Mouse (Mus musculus) CD8-positive naive resting alpha-beta T cell, adult 2 months (primary cell): ENCODE measurements around the gene Pycr2.
"Not testable (repeated sequence)": the region's sequence is repeated elsewhere in the genome, so short reads cannot be mapped to it uniquely, and the experiment has no call there.

ENCODE experiments used
- DNase-seq, 2 experiments: peaks; one replicate each; pipeline ENCODE4 v3.0.0; 2022; ENCODE audit warnings: low read depth in 2 of 2, low spot score in 2 of 2

The Pycr2 gene

GRCm38 (mm10) chr1:180938781-180939180 is 34.7 kb downstream of the Pycr2 start:
- DNase-seq, result not testable (repeated sequence)

GRCm38 (mm10) chr1:180940776-180941460 is 36.8 kb downstream of the Pycr2 start:
- DNase-seq, result no peak

GRCm38 (mm10) chr1:180941726-180942125 is 37.6 kb downstream of the Pycr2 start:
- DNase-seq, result no peak

- DNase-seq, result peak; percentile 56 to 67
Measured at GRCm38 (mm10) chr1:180942166-180943031, 38.3 kb downstream of the Pycr2 start, which contains the start of gene Tmem63a. Tmem63a (plus strand) TSS chr1:180942344.

GRCm38 (mm10) chr1:180943032-180943644 is 39.0 kb downstream of the Pycr2 start:
- no peak for DNase-seq

- DNase-seq, result no peak
Measured at GRCm38 (mm10) chr1:180943896-180944295, 39.8 kb downstream of the Pycr2 start.

- no peak for DNase-seq
Measured at GRCm38 (mm10) chr1:180944553-180944952, 40.5 kb downstream of the Pycr2 start.

GRCm38 (mm10) chr1:180945001-180945980 is 41.2 kb downstream of the Pycr2 start:
- DNase-seq, result no peak

- DNase-seq, result no peak
Measured at GRCm38 (mm10) chr1:180946448-180946847, 42.4 kb downstream of the Pycr2 start.

GRCm38 (mm10) chr1:180952085-180952746 is 48.1 kb downstream of the Pycr2 start:
- DNase-seq, result no peak

- DNase-seq, result no peak
Measured at GRCm38 (mm10) chr1:180952808-180953207, 48.7 kb downstream of the Pycr2 start.

GRCm38 (mm10) chr1:180956401-180956800 is 52.3 kb downstream of the Pycr2 start:
- no peak for DNase-seq

- no peak for DNase-seq
Measured at GRCm38 (mm10) chr1:180956973-180957381, 52.9 kb downstream of the Pycr2 start.
